Mouse (Mus musculus) cerebellum, adult 2 months (tissue): Measurements from ENCODE around the gene Tlr12. TPM values are rescaled to one million over a fixed set of nuclear protein-coding genes. Genes with fewer than 3 reads are reported as not detected.

Experiments used
- DNase-seq, 2 experiments: peaks; one replicate each; pipeline ENCODE4 v3.0.0; 2021
- H3K27ac ChIP-seq: fragments of 200-500 bp; 2 replicates; pipeline ENCODE4 v1.5.1; 2012; ENCODE audit warnings: low read length, control low read depth, inconsistent platforms; ENCODE audit not compliant: insufficient read depth
- H3K27me3 ChIP-seq: fragments of 200-500 bp; 2 replicates; pipeline ENCODE4 v1.6.1; 2012; ENCODE audit warnings: inconsistent platforms, mild to moderate bottlenecking, low read length, moderate library complexity; ENCODE audit not compliant: control insufficient read depth, insufficient read depth
- H3K4me1 ChIP-seq: fragments of 200-500 bp; 2 replicates; pipeline ENCODE4 v1.6.1; 2011; ENCODE audit warnings: low read length; ENCODE audit not compliant: control insufficient read depth, insufficient read depth
- H3K4me3 ChIP-seq: fragments of 200-500 bp; replicated peaks from 2 replicates; pipeline ENCODE3; 2011; ENCODE audit warnings: mild to moderate bottlenecking, low read depth, low read length, control low read depth; ENCODE audit not compliant: insufficient read depth
- CTCF ChIP-seq: fragments of 200-500 bp; IDR thresholded peaks from 2 replicates; pipeline ENCODE4 v1.5.1; 2011; ENCODE audit warnings: low read depth, mild to moderate bottlenecking, control low read depth, low read length, moderate library complexity, borderline replicate concordance; ENCODE audit not compliant: insufficient read depth
- POLR2A ChIP-seq: fragments of 200-500 bp; IDR thresholded peaks from 2 replicates; pipeline ENCODE4 v1.6.1; 2011; ENCODE audit warnings: low read length, control low read depth, borderline replicate concordance; ENCODE audit not compliant: insufficient read depth
- WGBS: fragments of 180-500 bp; shearing (Covaris S2); methylation state at CpG from one replicate; pipeline ENCODE4 v1.1.7; 2018; 5-methylcytosine and 5-hydroxymethylcytosine counted together
- polyA plus RNA-seq: library from polyadenylated mRNA; depleted of rRNA; stranded (reverse); fragments of >200 nt; gene quantifications from 2 replicates; pipeline ENCODE4 v1.2.3, GENCODE M21; 2012; rRNA removed

The Tlr12 gene
- polyA plus RNA-seq, 1 experiment: 0.52 TPM

- Histone ChIP-seq H3K4me3 (no peak overlapping the region), H3K4me1 (no peaks in the 10 kb centered on the region), H3K27me3 (no peaks in the 10 kb centered on the region), H3K27ac (no peak overlapping the region)
- 92% methylated on average over 12 of the region's 12 CpGs for WGBS
- TF ChIP-seq POLR2A: no peak
- no peak for TF ChIP-seq CTCF
- no peak for DNase-seq
Observed at GRCm38 (mm10) chr4:128597801-128598560, 20.4 kb downstream of the Tlr12 start.

- DNase-seq: no peak
- H3K4me3 ChIP-seq: no peak overlapping the region
- 99% methylated on average over 5 of the region's 5 CpGs for WGBS
- H3K27me3 ChIP-seq: no peaks in the 10 kb centered on the region
- no peak overlapping the region for H3K27ac ChIP-seq
- no peaks in the 10 kb centered on the region for H3K4me1 ChIP-seq
- no peak for TF ChIP-seq POLR2A
- TF ChIP-seq CTCF: no peak
Observed at GRCm38 (mm10) chr4:128594062-128594461, 24.4 kb downstream of the Tlr12 start.

- WGBS: 96% methylated on average over 4 of the region's 4 CpGs
- H3K27ac ChIP-seq: no peak overlapping the region
- no peaks in the 10 kb centered on the region for H3K27me3 ChIP-seq
- no peak for TF ChIP-seq CTCF
- H3K4me3 ChIP-seq: no peak overlapping the region
- no peak for DNase-seq
- no peaks in the 10 kb centered on the region for H3K4me1 ChIP-seq
Observed at GRCm38 (mm10) chr4:128593286-128593685, 25.1 kb downstream of the Tlr12 start.

GRCm38 (mm10) chr4:128579182-128579581 lies 39.2 kb downstream of the Tlr12 start:
- H3K4me3 ChIP-seq: no peak overlapping the region
- no peak for DNase-seq
- no peak overlapping the region for H3K27ac ChIP-seq
- H3K4me1 ChIP-seq: no peaks in the 10 kb centered on the region
- WGBS: 64% methylated on average over 4 of the region's 4 CpGs
- no peak for TF ChIP-seq CTCF
- H3K27me3 ChIP-seq: no peaks in the 10 kb centered on the region

- no peaks in the 10 kb centered on the region for H3K4me1 ChIP-seq
- H3K4me3 ChIP-seq: no peak overlapping the region
- no peaks in the 10 kb centered on the region for H3K27me3 ChIP-seq
- WGBS: 40% methylated on average over 4 of the region's 4 CpGs
- TF ChIP-seq POLR2A (no peak), CTCF (no peak)
- DNase-seq: no peak
- no peak overlapping the region for H3K27ac ChIP-seq
Observed at GRCm38 (mm10) chr4:128575811-128576210, 42.6 kb downstream of the Tlr12 start.

Other genes with a start within 250 kb of the Tlr12 start
- 4.9 and 5.2 TPM in 2 replicates for gene Zscan20, start 8.5 kb downstream of the Tlr12 start, polyA plus RNA-seq
- gene Phc2, start 36.1 kb upstream of the Tlr12 start, polyA plus RNA-seq: 133 and 144 TPM in 2 replicates
- 1.9 and 2.4 TPM in 2 replicates for gene A3galt2, start 136.7 kb upstream of the Tlr12 start, polyA plus RNA-seq
- gene Zfp362, start 187.4 kb upstream of the Tlr12 start, polyA plus RNA-seq: 24.8 and 25.5 TPM in 2 replicates